Mouse (Mus musculus) stomach, postnatal 0 days (tissue): ENCODE data around the gene Ccdc146.

Experiments
- CTCF ChIP-seq: IDR thresholded peaks from 2 replicates; pipeline ENCODE4 v1.5.1; 2016; ENCODE audit warnings: antibody characterized with exemption, low read depth, mild to moderate bottlenecking, moderate library complexity
- EP300 ChIP-seq: optimal IDR thresholded peaks from 2 replicates; pipeline ENCODE3; 2016; ENCODE audit warnings: antibody characterized with exemption

DNA sequence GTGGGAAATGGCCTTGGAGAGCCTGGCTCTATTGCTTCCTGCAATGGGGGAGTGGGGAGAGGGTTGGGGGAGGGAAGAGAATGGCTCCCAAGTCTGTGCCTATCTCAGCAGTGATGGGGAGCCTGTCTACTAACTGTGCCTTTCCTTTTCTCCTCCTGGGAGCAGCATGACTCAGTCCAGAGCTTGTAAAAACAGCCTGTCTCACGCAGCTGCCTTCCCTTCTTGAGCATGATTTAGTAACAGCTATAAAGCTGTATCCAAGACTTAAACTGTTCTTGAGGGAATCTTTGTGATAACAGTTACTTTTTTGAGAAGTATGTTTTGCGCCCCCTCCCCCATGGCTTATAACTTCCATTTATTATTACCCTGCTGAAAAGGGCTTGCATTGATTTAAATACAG lies 176.6 kb downstream of the Ccdc146 start:
- no peak for TF ChIP-seq CTCF
- no peak for TF ChIP-seq EP300
